In the genomic region with DNA sequence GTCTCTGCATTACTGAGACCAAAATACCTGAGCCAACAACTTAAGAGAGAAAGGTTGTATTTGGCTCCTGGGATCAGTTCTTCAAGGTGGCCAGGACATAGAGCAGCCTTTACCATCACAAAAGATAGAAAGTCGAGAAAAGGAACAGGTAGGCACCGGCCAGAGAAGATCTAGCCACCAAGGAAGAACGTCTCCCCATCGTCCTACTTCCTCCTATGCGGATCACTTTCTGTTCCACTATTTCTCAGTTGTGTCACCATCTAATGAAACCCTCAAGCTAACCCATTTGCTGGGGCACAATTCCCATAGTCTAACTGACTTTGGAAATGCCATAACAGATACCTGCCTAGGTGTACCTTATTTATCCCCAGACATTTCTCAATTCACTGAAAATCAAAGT, we compare ENCODE assay signal across 20 mouse cellular contexts. TPM values are rescaled to one million over a fixed set of nuclear protein-coding genes. Genes with fewer than 3 reads are reported as not detected.
DNase-seq lines count a peak whose midpoint lies in the region; ATAC-seq lines count a peak whose summit lies in the region.
"Had no signal": no experiment of that assay in that cellular context is flagged by ENCODE, and none has a peak within 500 bp of the region (broad histone marks: within the 10 kb centered on the region; RNA-seq: fewer than 3 reads in every experiment).

No protein-coding gene starts in this region.

- peak; percentile 58 for DNase-seq in A20 (ENCODE audit: low read depth, low spot score)
- no peak for DNase-seq in heart, adult 9 months (ENCODE audit: low spot score in 2 of 2)
- no peak for DNase-seq in thymus, adult 18-20 months
- no peak for DNase-seq in testis, postnatal 10 days (ENCODE audit: low spot score)
- DNase-seq: adrenal gland, adult 8-10 months; adrenal gland, postnatal 14 days; adrenal gland, postnatal 36 days; B cell, adult 2 months; cerebellum, adult 11-12 months; cerebellum, adult 2 months; cerebellum, adult 9-10 months; cerebellum, postnatal 10 days; cerebellum, postnatal 36 days; forebrain, postnatal 0 days had no signal

- 0 out of 2 replicates have a peak, but pooled peaks have one; percentile 47 for ATAC-seq in common myeloid progenitor, adult 5-6 weeks (replicated peaks; ENCODE audit: low read depth, poor library complexity, severe bottlenecking)
- peak; percentile 95 for ATAC-seq in megakaryocyte, adult 5-6 weeks (ENCODE audit: poor library complexity, severe bottlenecking)
- ATAC-seq: activated CD4-positive, CD25-positive, alpha-beta regulatory T cell, adult 4 months; CD4-positive, CD25-positive, alpha-beta regulatory T cell, adult 4 months; forebrain, embryonic 13.5 days; forebrain, embryonic 15.5 days; forebrain, postnatal 0 days had no signal

RNA-seq across cellular contexts. Expression of a gene that starts 24.3 kb away (rescaled TPM):
- total RNA-seq in common myeloid progenitor, adult 5-6 weeks (2017) = 29.4 and 32.2 TPM in 2 replicates
- total RNA-seq in megakaryocyte, adult 5-6 weeks (2015) = 66.8 and 70.0 TPM in 2 replicates
- 34.1 and 45.3 TPM in 2 replicates for total RNA-seq in megakaryocyte, adult 5-6 weeks (2017)
